Mouse (Mus musculus): ENCODE data around the gene Setd4. TPM values are rescaled to one million over a fixed set of nuclear protein-coding genes. Genes with fewer than 3 reads are reported as not detected.

Setd4 gene
- polyA plus RNA-seq (2012; rRNA removed) = 17.1 and 19.9 TPM in 2 replicates
- 11.7 and 12.9 TPM in 2 replicates for polyA plus RNA-seq (2014; fragmentation: Nextera tagmentation; extraction: Ambion mirVana)

DNA sequence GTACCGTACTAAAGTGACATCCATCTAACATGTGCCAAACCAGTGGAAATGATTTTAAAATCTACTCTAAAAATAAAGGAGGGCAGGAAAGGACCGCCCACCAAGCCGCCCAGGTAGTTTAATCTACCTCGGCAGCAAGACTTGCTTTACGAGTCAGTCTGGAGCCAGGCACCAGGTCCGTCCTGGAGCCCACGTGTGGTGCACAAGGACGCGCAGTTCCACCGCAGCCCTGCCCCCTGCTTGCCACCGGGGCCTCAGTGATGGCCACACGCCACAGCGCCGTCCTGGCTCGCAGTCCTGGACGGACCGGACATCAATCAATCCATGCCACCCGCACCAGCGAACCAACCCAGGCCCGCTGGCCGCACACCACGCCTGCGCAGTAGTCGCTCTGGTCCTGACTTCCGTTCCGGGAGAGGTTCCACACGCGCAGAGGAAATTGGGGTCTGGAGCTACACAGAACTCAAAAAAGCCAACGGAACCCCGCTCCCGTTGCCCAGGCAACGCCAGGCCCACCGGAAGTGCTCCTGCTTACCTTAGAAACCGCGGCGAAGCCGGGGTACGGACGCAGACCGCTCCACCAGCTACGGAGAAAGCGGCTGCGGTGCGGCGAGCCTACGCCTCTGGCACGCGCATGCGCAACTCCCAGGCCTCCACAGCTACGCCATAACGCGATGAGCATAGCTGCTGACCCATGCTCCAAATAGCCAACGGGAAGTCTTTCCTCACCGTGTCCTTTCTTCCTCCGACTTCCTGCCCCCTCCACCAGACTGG is at the start of gene Setd4:
TSS of gene Setd4 (minus strand) at position 625 of the 774 bp plus-strand sequence.
- Histone ChIP-seq H3K4me1 (ENCODE audit: control insufficient read depth, insufficient read depth, low read length) (peaks cover 12% of the 10 kb centered on the region), H3K9me3 (ENCODE audit: control insufficient read depth, low read length) (no peaks in the 10 kb centered on the region), H3K4me3 (replicated peaks; ENCODE audit: low read length) (peak within 1 kb of the TSS; percentile 60), H3K4me2 (replicated peaks; ENCODE audit: low read depth, low read length, severe bottlenecking) (peak within 1 kb of the TSS; percentile 88), H3K27me3 (ENCODE audit: control insufficient read depth, insufficient read depth, low read length) (no peaks in the 10 kb centered on the region), H3K36me3 (ENCODE audit: control insufficient read depth, insufficient read depth, low read length) (peaks cover 5% of the 10 kb centered on the region), H3K9ac (ENCODE audit: low read depth, low read length, severe bottlenecking) (peak within 1 kb of the TSS; percentile 76), H3K27ac (replicated peaks; ENCODE audit: low read depth, low read length) (peak within 1 kb of the TSS; percentile 93)
- no peak for TF ChIP-seq POLR2A (IDR thresholded peaks at IDR 0.05; ENCODE audit: borderline replicate concordance, extremely low read depth, insufficient read depth, insufficient read length)
- ATAC-seq (ENCODE audit: low FRiP score, low read depth) = peak; percentile 89
- peak; percentile 94 for DNase-seq (ENCODE audit: low spot score)
- 1% methylated on average over 55 of the region's 55 CpGs for WGBS

DNA sequence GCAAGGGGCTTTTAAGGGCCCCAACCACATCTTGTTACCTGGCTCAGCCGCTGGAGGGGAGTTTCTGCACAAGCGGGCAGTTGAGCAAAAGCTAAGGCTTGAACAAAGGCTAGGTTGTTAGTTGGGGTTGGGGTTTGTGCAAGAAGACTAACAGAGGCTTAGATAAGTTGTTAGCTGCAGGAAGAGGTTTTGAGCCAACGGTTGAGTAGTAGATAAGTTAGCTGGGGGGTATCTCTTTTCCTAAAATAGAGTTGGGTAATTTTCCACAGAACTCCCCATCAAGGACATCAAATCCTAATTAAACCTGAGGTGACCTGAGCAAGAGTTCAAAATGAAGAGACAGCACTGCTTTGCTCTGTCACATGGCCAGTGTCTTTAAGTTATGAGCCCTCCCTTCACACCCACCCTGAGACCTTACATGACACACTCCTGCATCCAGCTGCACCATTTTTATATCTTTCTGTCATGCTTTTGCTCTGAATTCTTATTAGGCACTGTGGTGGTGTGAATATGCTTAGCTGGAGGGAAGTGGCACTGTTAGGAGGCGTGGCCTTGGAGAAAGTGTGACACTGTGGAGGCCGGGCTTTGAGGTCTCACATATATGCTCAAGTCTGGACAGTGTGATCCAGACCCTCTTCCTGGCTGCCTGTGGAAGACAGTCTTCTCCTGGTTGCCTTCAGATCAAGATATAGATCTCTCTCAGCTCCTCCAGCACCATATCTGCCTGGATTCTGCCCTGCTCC is 44.7 kb upstream of the Setd4 start:
- TF ChIP-seq POLR2A (IDR thresholded peaks at IDR 0.05; ENCODE audit: borderline replicate concordance, extremely low read depth, insufficient read depth, insufficient read length) = no peak
- no peak overlapping the region for H3K4me2 ChIP-seq (replicated peaks; ENCODE audit: low read depth, low read length, severe bottlenecking)
- WGBS = 68% methylated on average over 5 of the region's 5 CpGs

DNA sequence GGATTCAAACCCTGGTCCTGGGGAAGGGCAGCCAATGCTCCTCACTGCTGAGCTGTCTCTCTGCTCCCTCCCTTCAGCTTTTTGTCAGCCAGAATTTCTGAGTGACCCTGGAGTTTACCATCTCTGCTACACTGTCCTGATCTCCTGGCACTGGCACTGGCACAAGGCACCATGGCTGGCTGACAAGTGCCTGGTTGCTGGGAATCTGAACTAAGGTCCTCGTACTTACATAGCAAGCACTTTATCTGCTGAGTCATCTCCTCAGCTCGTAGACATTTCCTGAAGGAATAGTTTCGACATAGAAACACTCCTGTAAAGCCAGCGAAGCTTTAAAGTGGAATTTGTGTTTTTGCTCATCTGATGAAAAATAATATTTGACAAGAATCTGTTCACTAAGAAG is 40.1 kb upstream of the Setd4 start:
- no peaks in the 10 kb centered on the region for H3K36me3 ChIP-seq (ENCODE audit: control insufficient read depth, insufficient read depth, low read length)
- no peak overlapping the region for H3K4me2 ChIP-seq (replicated peaks; ENCODE audit: low read depth, low read length, severe bottlenecking)
- H3K9me3 ChIP-seq (ENCODE audit: control insufficient read depth, low read length) = no peaks in the 10 kb centered on the region
- TF ChIP-seq POLR2A (IDR thresholded peaks at IDR 0.05; ENCODE audit: borderline replicate concordance, extremely low read depth, insufficient read depth, insufficient read length) = no peak
- no peak overlapping the region for H3K27ac ChIP-seq (replicated peaks; ENCODE audit: low read depth, low read length)
- WGBS = 59% methylated on average over 4 of the region's 4 CpGs
- DNase-seq (ENCODE audit: low spot score) (no peak), ATAC-seq (ENCODE audit: low FRiP score, low read depth) (no peak)
- H3K27me3 ChIP-seq (ENCODE audit: control insufficient read depth, insufficient read depth, low read length) = no peaks in the 10 kb centered on the region
- H3K4me3 ChIP-seq (replicated peaks; ENCODE audit: low read length) = no peak overlapping the region
- no peak overlapping the region for H3K9ac ChIP-seq (ENCODE audit: low read depth, low read length, severe bottlenecking)
- no peaks in the 10 kb centered on the region for H3K4me1 ChIP-seq (ENCODE audit: control insufficient read depth, insufficient read depth, low read length)

More for the DNA sequence above, 44.7 kb upstream of the Setd4 start:
- Histone ChIP-seq H3K9ac (ENCODE audit: low read depth, low read length, severe bottlenecking) (no peak overlapping the region), H3K27ac (replicated peaks; ENCODE audit: low read depth, low read length) (no peak overlapping the region), H3K36me3 (ENCODE audit: control insufficient read depth, insufficient read depth, low read length) (no peaks in the 10 kb centered on the region), H3K9me3 (ENCODE audit: control insufficient read depth, low read length) (no peaks in the 10 kb centered on the region), H3K4me1 (ENCODE audit: control insufficient read depth, insufficient read depth, low read length) (no peaks in the 10 kb centered on the region; the same call in 1 of the 2 replicates), H3K4me3 (replicated peaks; ENCODE audit: low read length) (no peak overlapping the region), H3K27me3 (ENCODE audit: control insufficient read depth, insufficient read depth, low read length) (no peaks in the 10 kb centered on the region)
- ATAC-seq (ENCODE audit: low FRiP score, low read depth) = no peak
- DNase-seq (ENCODE audit: low spot score) = no peak

DNA sequence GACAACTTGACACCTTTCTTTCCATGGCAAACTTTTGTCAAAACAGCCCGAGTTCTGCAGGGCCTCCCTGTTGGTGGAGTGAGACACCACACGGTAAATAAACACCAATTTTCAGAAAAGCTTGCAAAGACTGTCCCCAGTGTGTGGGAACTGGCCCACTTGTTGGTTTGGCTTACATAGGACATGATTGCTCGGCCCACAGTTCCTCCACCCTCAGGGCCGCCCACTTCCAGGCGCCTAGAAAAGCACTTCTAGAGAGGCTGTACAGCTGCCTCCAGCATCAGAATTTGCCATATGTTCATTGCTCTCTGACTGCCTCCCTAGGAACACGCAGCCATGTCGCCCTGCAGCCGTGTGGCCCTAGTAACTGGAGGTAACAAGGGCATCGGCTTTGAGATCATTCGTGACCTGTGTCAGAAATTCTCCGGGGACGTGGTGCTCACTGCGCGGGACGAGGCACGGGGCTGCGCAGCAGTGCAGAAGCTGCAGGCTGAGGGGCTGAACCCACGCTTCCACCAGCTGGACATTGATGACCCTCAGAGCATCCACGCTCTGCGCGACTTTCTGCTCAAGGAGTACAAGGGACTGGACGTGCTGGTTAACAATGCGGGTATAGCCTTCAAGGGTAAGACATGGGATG is 24.0 kb upstream of the Setd4 start, which contains the start of gene Gm5678:
TSS of gene Gm5678 (plus strand) at position 337 of the 640 bp plus-strand sequence.
- no peak for DNase-seq (ENCODE audit: low spot score)

DNA sequence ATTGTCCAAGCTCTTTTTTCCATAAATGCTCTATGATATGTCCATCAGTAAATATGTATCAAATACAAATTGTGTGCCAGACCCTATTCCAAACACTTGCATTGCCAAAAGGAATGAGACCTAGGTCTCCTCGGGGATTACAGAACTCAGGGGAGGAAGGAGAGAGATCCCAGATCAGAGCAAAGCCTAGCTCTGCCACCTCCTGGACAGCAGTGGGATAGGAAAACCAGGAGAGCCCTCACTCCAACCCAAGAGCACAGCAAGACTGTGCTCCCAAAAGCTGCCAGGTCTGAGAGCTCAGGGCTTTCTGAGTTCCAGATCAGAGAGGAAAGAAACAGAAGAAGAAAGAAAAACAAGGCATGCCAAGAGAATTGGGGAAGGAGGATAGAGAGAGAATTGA is 22.9 kb upstream of the Setd4 start:
- Histone ChIP-seq H3K27me3 (ENCODE audit: control insufficient read depth, insufficient read depth, low read length) (no peaks in the 10 kb centered on the region), H3K4me3 (replicated peaks; ENCODE audit: low read length) (no peak overlapping the region), H3K4me2 (replicated peaks; ENCODE audit: low read depth, low read length, severe bottlenecking) (no peak overlapping the region), H3K4me1 (ENCODE audit: control insufficient read depth, insufficient read depth, low read length) (no peaks in the 10 kb centered on the region), H3K9ac (ENCODE audit: low read depth, low read length, severe bottlenecking) (no peak overlapping the region), H3K9me3 (ENCODE audit: control insufficient read depth, low read length) (no peaks in the 10 kb centered on the region), H3K27ac (replicated peaks; ENCODE audit: low read depth, low read length) (no peak overlapping the region), H3K36me3 (ENCODE audit: control insufficient read depth, insufficient read depth, low read length) (no peaks in the 10 kb centered on the region)
- ATAC-seq (ENCODE audit: low FRiP score, low read depth) = no peak
- 7% methylated on average over 1 of the region's 1 CpGs for WGBS
- TF ChIP-seq POLR2A (IDR thresholded peaks at IDR 0.05; ENCODE audit: borderline replicate concordance, extremely low read depth, insufficient read depth, insufficient read length) = no peak
- no peak for DNase-seq (ENCODE audit: low spot score)

More for the DNA sequence above, 24.0 kb upstream of the Setd4 start, which contains the start of gene Gm5678:
- WGBS = 78% methylated on average over 23 of the region's 23 CpGs
- H3K4me2 ChIP-seq (replicated peaks; ENCODE audit: low read depth, low read length, severe bottlenecking) = no peak within 1 kb of the TSS
- no peak within 1 kb of the TSS for H3K4me3 ChIP-seq (replicated peaks; ENCODE audit: low read length)
- no peaks in the 10 kb centered on the region for H3K27me3 ChIP-seq (ENCODE audit: control insufficient read depth, insufficient read depth, low read length)
- H3K27ac ChIP-seq (replicated peaks; ENCODE audit: low read depth, low read length) = no peak within 1 kb of the TSS
- TF ChIP-seq POLR2A (IDR thresholded peaks at IDR 0.05; ENCODE audit: borderline replicate concordance, extremely low read depth, insufficient read depth, insufficient read length) = no peak
- no peak for ATAC-seq (ENCODE audit: low FRiP score, low read depth)
- H3K9me3 ChIP-seq (ENCODE audit: control insufficient read depth, low read length) = no peaks in the 10 kb centered on the region
- H3K36me3 ChIP-seq (ENCODE audit: control insufficient read depth, insufficient read depth, low read length) = no peaks in the 10 kb centered on the region
- no peak within 1 kb of the TSS for H3K9ac ChIP-seq (ENCODE audit: low read depth, low read length, severe bottlenecking)
- H3K4me1 ChIP-seq (ENCODE audit: control insufficient read depth, insufficient read depth, low read length) = no peaks in the 10 kb centered on the region

Data from limb, embryonic 14.5 days (tissue).